Mouse (Mus musculus) neural tube, embryonic 12.5 days (tissue): ENCODE data around the gene Cyp1a2. TPM values are rescaled to one million over a fixed set of nuclear protein-coding genes. Genes with fewer than 3 reads are reported as not detected.

ENCODE experiments used
- ATAC-seq: fragments of 200-750 bp; cut with Nextera tagmentation; 2 replicates; pipeline ENCODE4 v1.8.0; 2017; ENCODE audit warnings: low read depth, mild to moderate bottlenecking, moderate TSS enrichment, moderate library complexity; ENCODE audit not compliant: low FRiP score
- H3K27ac ChIP-seq: fragments of 300-500 bp; sonication (generic); 2 replicates; pipeline ENCODE4 v1.5.1; 2016
- H3K27me3 ChIP-seq: fragments of 300-500 bp; sonication (generic); replicated peaks from 2 replicates; pipeline ENCODE4 v1.6.1; 2016; ENCODE audit warnings: mild to moderate bottlenecking
- H3K36me3 ChIP-seq: fragments of 300-500 bp; sonication (generic); 2 replicates; pipeline ENCODE4 v1.6.1; 2016; ENCODE audit warnings: mild to moderate bottlenecking
- H3K4me1 ChIP-seq: fragments of 300-500 bp; sonication (generic); 2 replicates; pipeline ENCODE4 v1.6.1; 2016
- H3K4me2 ChIP-seq: fragments of 300-500 bp; sonication (generic); replicated peaks from 2 replicates; pipeline ENCODE4 v1.6.1; 2016; ENCODE audit warnings: mild to moderate bottlenecking
- H3K4me3 ChIP-seq: fragments of 300-500 bp; sonication (generic); 2 replicates; pipeline ENCODE4 v1.5.1; 2016
- H3K9ac ChIP-seq: fragments of 300-500 bp; sonication (generic); 2 replicates; pipeline ENCODE4 v1.6.1; 2016; ENCODE audit warnings: mild to moderate bottlenecking
- H3K9me3 ChIP-seq: fragments of 300-500 bp; sonication (generic); 2 replicates; pipeline ENCODE4 v1.6.1; 2016; ENCODE audit warnings: mild to moderate bottlenecking
- WGBS: fragments of 180-500 bp; shearing (Covaris S2); methylation state at CpG from one replicate; pipeline ENCODE4 v1.1.7; 2016; 5-methylcytosine and 5-hydroxymethylcytosine counted together
- polyA plus RNA-seq: library from polyadenylated mRNA; unstranded; fragments of >200 nt; fragmentation: Nextera tagmentation; extraction: Ambion mirVana; gene quantifications from 2 replicates; pipeline ENCODE4 v1.2.1, GENCODE M21; 2016

Cyp1a2 gene
- polyA plus RNA-seq, 1 experiment from 2014 or later, result not detected

- H3K4me2 ChIP-seq, result no peak overlapping the region
- WGBS, result 96% methylated on average over 12 of the region's 12 CpGs
- no peaks in the 10 kb centered on the region for H3K27me3 ChIP-seq
- 0 out of 2 replicates have a peak, but pooled peaks have one; percentile 11 for ATAC-seq
- 0 out of 2 replicates have a peak overlapping the region, but pooled peaks have one; percentile 2 for H3K9ac ChIP-seq
- H3K9me3 ChIP-seq, result no peaks in the 10 kb centered on the region
- no peak overlapping the region for H3K27ac ChIP-seq
- no peaks in the 10 kb centered on the region for H3K4me1 ChIP-seq
- peaks cover 87% of the 10 kb centered on the region for H3K36me3 ChIP-seq
- H3K4me3 ChIP-seq, result no peak overlapping the region
These were observed 54.8 kb downstream of the Cyp1a2 start for GRCm38 (mm10) chr9:57628717-57629116.

GRCm38 (mm10) chr9:57627892-57628291 lies 55.6 kb downstream of the Cyp1a2 start:
- no peaks in the 10 kb centered on the region for H3K4me1 ChIP-seq
- H3K9ac ChIP-seq, result no peak overlapping the region
- H3K27ac ChIP-seq, result no peak overlapping the region
- H3K4me3 ChIP-seq, result no peak overlapping the region
- ATAC-seq, result no peak
- WGBS, result 93% methylated on average over 11 of the region's 11 CpGs
- H3K27me3 ChIP-seq, result no peaks in the 10 kb centered on the region
- peaks cover 82% of the 10 kb centered on the region for H3K36me3 ChIP-seq
- no peaks in the 10 kb centered on the region for H3K9me3 ChIP-seq
- no peak overlapping the region for H3K4me2 ChIP-seq

GRCm38 (mm10) chr9:57627191-57627590 lies 56.3 kb downstream of the Cyp1a2 start:
- no peak overlapping the region for H3K9ac ChIP-seq
- no peak overlapping the region for H3K4me2 ChIP-seq
- H3K36me3 ChIP-seq, result peaks cover 80% of the 10 kb centered on the region
- no peaks in the 10 kb centered on the region for H3K9me3 ChIP-seq
- no peak overlapping the region for H3K4me3 ChIP-seq
- H3K4me1 ChIP-seq, result no peaks in the 10 kb centered on the region
- WGBS, result 89% methylated on average over 17 of the region's 17 CpGs
- H3K27ac ChIP-seq, result no peak overlapping the region
- no peaks in the 10 kb centered on the region for H3K27me3 ChIP-seq
- ATAC-seq, result no peak

Other genes with a start within 250 kb of the Cyp1a2 start
- gene Ppcdc, start 243.6 kb downstream of the Cyp1a2 start, polyA plus RNA-seq, result 21.8 and 24.3 TPM in 2 replicates
- 40.6 and 43.0 TPM in 2 replicates for gene Scamp5, start 215.6 kb downstream of the Cyp1a2 start, polyA plus RNA-seq
- 12.4 and 13.3 TPM in 2 replicates for gene Rpp25, start 179.7 kb downstream of the Cyp1a2 start, polyA plus RNA-seq
- 770 and 826 TPM in 2 replicates for gene Cox5a, start 162.4 kb downstream of the Cyp1a2 start, polyA plus RNA-seq
- 19.6 and 20.2 TPM in 2 replicates for gene Fam219b, start 146.2 kb downstream of the Cyp1a2 start, polyA plus RNA-seq
- 68.0 and 68.2 TPM in 2 replicates for gene Mpi, start 130.9 kb downstream of the Cyp1a2 start, polyA plus RNA-seq
- gene Scamp2, start 122.8 kb downstream of the Cyp1a2 start, polyA plus RNA-seq, result 56.2 and 62.3 TPM in 2 replicates
- 20.7 and 22.9 TPM in 2 replicates for gene Ulk3, start 94.3 kb downstream of the Cyp1a2 start, polyA plus RNA-seq
- not detected in 2 replicates for gene Cplx3, start 77.4 kb downstream of the Cyp1a2 start, polyA plus RNA-seq
- gene Lman1l, start 62.9 kb downstream of the Cyp1a2 start, polyA plus RNA-seq, result not detected in 2 replicates
- gene Csk, start 30.1 kb downstream of the Cyp1a2 start, polyA plus RNA-seq, result 40.3 and 41.7 TPM in 2 replicates
- gene Cyp1a1, start 4.2 kb upstream of the Cyp1a2 start, polyA plus RNA-seq, result not detected in 2 replicates
- 38.4 and 41.0 TPM in 2 replicates for gene Edc3, start 24.8 kb upstream of the Cyp1a2 start, polyA plus RNA-seq
- 80.9 and 84.9 TPM in 2 replicates for gene Clk3, start 82.2 kb upstream of the Cyp1a2 start, polyA plus RNA-seq
- 19.5 and 21.0 TPM in 2 replicates for gene Arid3b, start 153.1 kb upstream of the Cyp1a2 start, polyA plus RNA-seq
- gene Ubl7, start 227.3 kb upstream of the Cyp1a2 start, polyA plus RNA-seq, result 148 and 153 TPM in 2 replicates